Mouse (Mus musculus) cerebellum, postnatal 10 days (tissue): ENCODE results near the gene 9930104L06Rik.
"Not testable (repeated sequence)": the region's sequence is repeated elsewhere in the genome, so short reads cannot be mapped to it uniquely, and the experiment has no call there.

Source experiments
- DNase-seq, 2 experiments: peaks; one replicate each; pipeline ENCODE4 v3.0.0; 2021; ENCODE audit warnings: mixed read lengths in 2 of 2

9930104L06Rik gene

GRCm38 (mm10) chr4:124936613-124937471, at the start of gene 9930104L06Rik:
Gene 9930104L06Rik, plus strand, starts transcription at chr4:124937048.
- DNase-seq = peak; percentile 96

- no peak for DNase-seq
These were observed 48.1 kb upstream of the 9930104L06Rik start for GRCm38 (mm10) chr4:124888702-124889101.

DNA sequence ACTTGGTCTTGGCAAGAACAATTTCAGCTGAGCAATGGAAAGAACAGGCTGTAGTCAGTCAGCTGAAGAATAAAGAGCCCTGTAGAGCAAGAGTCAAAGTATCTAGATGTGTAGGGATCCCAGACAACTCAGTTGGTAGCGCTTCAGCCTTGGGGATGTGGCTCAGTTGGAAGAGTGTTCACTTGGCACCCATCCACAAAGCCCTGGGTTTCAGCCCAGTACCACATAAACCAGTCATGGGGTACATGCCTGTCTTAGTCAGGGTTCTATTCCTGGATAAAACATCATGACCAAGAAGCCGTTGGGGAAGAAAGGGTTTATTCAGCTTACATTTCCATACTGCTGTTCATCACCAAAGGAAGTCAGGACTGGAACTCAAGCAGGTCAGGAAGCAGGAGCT, 46.9 kb upstream of the 9930104L06Rik start:
- DNase-seq = peak in 1 of 2 experiments; percentile 20

DNA sequence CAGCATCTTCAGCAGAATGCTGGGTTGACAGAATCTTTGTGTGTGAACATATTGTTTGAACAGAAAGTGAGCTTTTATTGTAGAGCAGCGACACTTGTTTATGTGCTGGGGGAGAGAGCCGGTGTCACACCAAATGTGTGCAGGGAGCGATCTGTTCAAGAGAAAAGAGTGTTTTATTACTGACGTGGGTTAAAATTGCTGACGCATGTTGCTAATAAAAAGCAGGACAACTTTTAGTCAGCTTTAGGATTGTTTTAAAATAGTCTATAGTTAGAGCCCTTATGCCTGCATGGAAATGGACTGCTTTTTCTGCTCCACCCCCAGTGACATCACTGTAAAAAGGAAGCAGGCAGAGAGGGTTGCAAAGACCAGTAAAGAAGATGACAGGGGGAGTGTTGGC, 46.0 kb upstream of the 9930104L06Rik start:
- DNase-seq = no peak

GRCm38 (mm10) chr4:124893769-124894168, 43.1 kb upstream of the 9930104L06Rik start:
- DNase-seq = no peak

- peak; percentile 72 to 73 for DNase-seq
These were observed 42.1 kb upstream of the 9930104L06Rik start for GRCm38 (mm10) chr4:124894508-124895428.

GRCm38 (mm10) chr4:124898428-124898827, 38.4 kb upstream of the 9930104L06Rik start:
- no peak for DNase-seq

DNA sequence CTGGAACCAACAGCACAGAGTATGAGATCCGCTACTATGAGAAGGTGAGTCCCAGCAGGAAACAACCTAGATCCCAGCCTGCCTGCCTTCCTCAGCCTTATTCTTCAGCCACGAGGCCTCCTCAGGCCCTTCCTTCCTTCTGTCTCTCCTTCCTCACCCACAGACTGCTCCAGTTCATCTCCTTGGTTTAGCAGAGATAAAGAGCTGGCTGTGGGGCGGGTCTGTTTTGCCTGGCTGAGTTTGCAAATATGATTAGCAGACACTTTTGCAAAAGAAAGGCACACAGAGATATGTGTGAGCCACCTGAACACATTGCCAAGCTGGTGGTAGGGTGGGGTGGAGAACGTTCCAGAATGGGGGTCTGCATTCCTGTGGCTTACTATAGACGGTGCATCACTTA, 36.9 kb upstream of the 9930104L06Rik start:
- no peak for DNase-seq

- DNase-seq = peak in 1 of 2 experiments; percentile 29
These were observed 31.4 kb upstream of the 9930104L06Rik start for GRCm38 (mm10) chr4:124905417-124905816.

DNA sequence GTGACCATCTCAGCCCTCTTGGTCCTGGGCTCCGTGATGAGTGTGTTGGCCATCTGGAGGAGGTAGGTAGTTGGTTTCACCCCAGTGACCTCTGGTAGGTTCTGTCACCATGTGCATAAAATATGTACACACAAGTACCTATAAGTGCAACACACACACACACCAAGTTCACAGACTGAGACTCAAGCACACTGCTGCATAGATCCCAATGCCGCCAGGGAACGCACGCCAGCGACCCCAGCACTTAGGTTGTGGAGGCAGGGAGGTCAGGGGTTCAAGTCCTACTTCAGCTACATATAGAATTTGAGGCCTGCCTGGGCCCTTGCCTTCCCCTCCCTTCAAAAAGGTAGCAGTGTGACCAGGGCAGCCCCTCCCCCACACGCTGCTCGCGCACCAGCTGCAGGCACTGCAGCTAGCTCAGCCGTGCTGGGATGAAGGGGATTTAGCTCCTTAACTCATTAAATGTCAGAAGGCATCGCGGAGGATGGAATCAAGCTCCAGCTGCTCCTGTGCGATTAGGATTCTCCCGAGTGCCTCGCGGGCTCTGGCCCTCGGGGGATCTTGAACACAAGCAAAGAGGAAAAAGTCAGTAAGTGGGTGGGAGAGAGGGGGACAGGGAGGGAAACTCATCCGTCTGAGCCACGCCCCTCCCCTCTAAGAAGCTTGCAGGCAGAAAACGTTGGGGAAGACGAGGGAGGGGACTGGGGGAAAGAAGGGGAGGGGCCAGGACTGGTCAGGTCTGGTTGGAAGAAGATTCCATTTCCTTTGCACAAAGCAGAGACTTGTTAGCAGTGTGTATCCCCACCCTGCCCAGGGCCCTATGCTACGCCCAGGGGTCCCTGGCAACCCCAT, 30.7 kb upstream of the 9930104L06Rik start:
- DNase-seq = peak; percentile 65 to 66

- no peak for DNase-seq
These were observed 8.7 kb upstream of the 9930104L06Rik start for GRCm38 (mm10) chr4:124928102-124928501.

DNA sequence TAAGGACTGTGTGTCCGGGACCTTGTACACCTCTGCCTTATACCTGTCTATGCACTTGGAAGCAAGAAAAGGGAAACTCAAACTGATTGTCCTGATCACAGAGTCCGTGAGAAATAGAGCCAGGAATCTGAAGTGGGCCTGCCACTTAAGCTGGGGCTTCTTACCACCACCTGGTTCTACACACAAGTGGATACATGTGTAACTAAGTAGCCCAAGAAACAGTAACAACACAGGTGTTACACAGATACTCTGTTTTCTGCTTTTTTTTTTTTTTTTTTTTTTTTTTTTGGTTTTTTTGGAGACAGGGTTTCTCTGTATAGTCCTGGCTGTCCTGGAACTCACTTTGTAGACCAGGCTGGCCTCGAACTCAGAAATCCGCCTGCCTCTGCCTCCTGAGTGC, 2.4 kb downstream of the 9930104L06Rik start, which contains the start of gene Cdca8:
Cdca8 (minus strand) TSS at position 101 of the 400 bp plus-strand sequence.
- not testable (repeated sequence) for DNase-seq

DNA sequence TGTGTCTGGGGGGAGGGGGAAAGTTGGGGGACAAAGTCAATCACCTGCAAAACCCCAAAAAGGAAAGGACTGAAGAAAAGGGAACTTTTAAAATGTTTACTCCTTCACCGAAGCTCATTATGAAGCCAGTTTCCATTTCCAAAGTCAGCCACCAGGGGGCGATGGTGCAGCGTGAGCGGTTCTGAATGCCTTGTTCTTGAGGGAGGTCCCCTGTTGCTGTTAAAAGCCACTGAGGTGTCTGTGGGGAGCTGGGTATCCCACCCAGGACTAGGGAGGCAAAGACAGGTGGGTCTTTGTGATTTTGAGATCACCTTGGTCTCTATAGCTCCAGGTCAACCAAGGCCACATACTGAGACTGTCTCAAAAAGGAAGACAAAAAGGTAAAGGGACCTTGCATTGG, 6.2 kb downstream of the 9930104L06Rik start:
- DNase-seq = peak; percentile 89 to 93

- no peak for DNase-seq
These were observed 6.9 kb downstream of the 9930104L06Rik start for GRCm38 (mm10) chr4:124943781-124944180.

DNA sequence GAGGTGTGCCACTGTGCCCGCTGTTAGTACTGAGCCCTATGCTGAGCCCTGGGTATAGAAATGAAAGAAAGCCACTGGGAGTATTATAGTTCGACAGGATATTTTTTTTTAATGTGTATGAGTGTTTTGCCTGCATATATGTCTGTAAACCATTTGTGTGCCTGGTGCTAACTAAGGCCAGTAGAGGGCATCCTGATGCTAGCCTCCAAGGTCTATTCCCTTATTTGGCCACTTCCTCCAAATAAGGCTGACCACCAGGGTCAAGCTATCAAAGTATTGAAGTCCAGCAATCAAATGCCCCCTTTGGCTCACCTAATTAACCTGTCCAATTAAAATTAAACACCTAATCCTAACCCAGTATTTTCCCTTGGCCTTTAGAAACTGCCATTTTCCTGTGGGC, 8.1 kb downstream of the 9930104L06Rik start:
- no peak for DNase-seq

DNA sequence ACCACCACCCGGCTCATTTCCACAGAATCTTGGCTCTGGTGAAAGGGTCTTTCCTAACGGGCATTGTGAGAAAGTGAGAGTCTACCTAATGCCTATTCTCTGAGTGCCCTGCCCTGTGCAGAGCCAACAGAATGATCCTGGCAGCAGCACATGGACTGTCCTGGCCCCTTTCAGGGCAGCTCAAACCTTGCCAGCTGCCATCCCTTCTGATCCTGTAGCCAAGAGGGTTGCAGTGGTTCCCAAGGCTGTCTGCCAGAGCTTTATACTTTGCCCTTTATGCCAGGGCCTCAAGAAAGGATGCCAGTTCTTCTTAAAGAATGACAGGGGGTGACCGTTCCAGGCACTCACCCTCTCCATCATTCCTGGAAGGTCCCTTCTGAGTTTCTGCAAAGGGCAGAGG, 12.6 kb downstream of the 9930104L06Rik start:
- DNase-seq = peak; percentile 40 to 63

GRCm38 (mm10) chr4:124950181-124951035, 13.6 kb downstream of the 9930104L06Rik start:
- peak in 1 of 2 experiments; percentile 32 for DNase-seq

DNA sequence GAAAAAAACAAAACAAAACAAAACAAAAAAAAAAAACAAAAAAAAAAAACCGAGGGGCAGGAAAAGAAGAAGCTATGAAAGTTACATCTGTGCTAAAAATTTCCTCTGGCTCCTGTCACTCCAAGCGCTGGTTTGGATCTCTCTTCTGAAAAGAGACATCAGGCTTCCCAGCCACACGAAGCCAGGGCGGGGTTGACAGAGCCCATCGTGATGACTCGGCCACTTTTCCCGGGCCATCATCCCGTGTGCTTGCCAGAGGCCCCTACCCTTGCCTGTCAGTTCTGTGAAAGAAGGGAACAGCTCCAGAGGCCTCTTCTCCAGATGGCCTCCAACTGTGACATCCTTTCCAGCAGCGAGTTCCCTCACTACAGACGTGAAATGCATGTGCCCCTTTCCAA, 14.2 kb downstream of the 9930104L06Rik start:
- no peak for DNase-seq

DNA sequence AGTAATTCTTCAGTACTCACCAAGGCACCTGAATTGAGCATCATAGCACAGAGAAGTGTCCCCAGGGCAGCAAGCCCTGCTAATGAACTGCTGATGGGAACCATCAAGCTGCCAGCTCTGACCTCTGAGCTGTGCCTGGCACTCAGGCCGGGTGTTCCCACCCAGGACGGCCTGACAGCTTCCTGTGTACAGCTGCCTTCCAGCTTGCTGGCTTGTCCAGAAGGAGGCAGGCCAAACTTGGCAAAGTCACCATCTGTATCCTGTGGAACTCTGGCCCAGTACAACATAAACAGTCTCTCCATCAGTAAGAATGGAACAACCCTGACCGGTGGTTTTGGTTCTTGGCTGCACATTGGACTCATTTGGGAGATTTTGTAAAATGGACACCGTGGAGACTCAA, 16.7 kb downstream of the 9930104L06Rik start:
- peak; percentile 28 to 30 for DNase-seq

GRCm38 (mm10) chr4:124957284-124957683, 20.4 kb downstream of the 9930104L06Rik start:
- DNase-seq = no peak

DNA sequence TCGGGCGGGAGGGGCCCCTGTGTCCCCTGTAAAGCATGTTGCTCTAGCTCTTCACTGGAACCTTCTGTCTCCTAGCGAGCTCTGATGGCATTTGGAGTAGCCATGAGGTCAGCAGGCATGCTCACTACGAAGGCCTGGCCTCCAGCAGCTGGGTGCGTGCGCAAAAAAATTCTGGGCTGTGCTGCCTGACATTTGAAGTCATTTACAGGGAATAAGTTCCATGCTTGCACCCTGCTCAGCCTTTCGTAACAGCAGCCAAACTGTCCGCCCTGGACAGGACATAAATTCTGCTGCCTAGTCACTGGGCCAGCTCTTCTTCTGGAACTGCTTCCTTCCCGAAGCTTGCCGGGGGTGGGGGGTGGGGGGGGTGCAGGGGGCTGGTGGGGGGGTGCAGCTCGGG, 22.2 kb downstream of the 9930104L06Rik start:
- DNase-seq = no peak
